ENCODE assay signal across 26 mouse cellular contexts in genomic region chr2:128930704-128931103, GRCm38 (mm10).
"Had no signal": no experiment of that assay in that cellular context is flagged by ENCODE, and none has a peak within 500 bp of the region (broad histone marks: within the 10 kb centered on the region; RNA-seq: fewer than 3 reads in every experiment).

No protein-coding gene starts in this region.

- H3K27ac ChIP-seq: gastrocnemius, adult 2 months; heart, embryonic 10.5 days; hindbrain, embryonic 10.5 days; hindbrain, embryonic 12.5 days; hindbrain, embryonic 14.5 days; kidney, embryonic 15.5 days; kidney, postnatal 0 days; limb, embryonic 13.5 days; limb, embryonic 15.5 days; liver, embryonic 12.5 days had no signal

- H3K27me3 ChIP-seq: heart, embryonic 12.5 days; hindbrain, embryonic 12.5 days; kidney, embryonic 15.5 days; limb, embryonic 13.5 days; limb, embryonic 15.5 days; liver, embryonic 12.5 days had no signal

- H3K4me3 ChIP-seq: gastrocnemius, adult 2 months; heart, embryonic 10.5 days; heart, embryonic 12.5 days; hindbrain, embryonic 10.5 days; hindbrain, embryonic 12.5 days; kidney, embryonic 15.5 days; limb, embryonic 13.5 days; limb, embryonic 15.5 days; liver, embryonic 12.5 days had no signal

- H3K9me3 ChIP-seq: heart, embryonic 10.5 days; heart, embryonic 12.5 days; hindbrain, embryonic 10.5 days; hindbrain, embryonic 12.5 days; kidney, embryonic 15.5 days; limb, embryonic 13.5 days; limb, embryonic 15.5 days; liver, embryonic 12.5 days had no signal

- ATAC-seq: hindbrain, embryonic 16.5 days; inflammation-experienced regulatory T-cells, adult 6 months; liver, embryonic 12.5 days had no signal

- H3K4me1 ChIP-seq: heart, embryonic 10.5 days; heart, embryonic 12.5 days; hindbrain, embryonic 10.5 days; hindbrain, embryonic 12.5 days; kidney, embryonic 15.5 days; limb, embryonic 13.5 days; limb, embryonic 15.5 days; liver, embryonic 12.5 days had no signal

- H3K4me2 ChIP-seq: heart, embryonic 12.5 days; hindbrain, embryonic 12.5 days; hindbrain, embryonic 14.5 days; kidney, embryonic 15.5 days; limb, embryonic 13.5 days; limb, embryonic 15.5 days; liver, embryonic 12.5 days had no signal

- H3K9ac ChIP-seq: heart, embryonic 12.5 days; hindbrain, embryonic 12.5 days; hindbrain, embryonic 14.5 days; kidney, embryonic 15.5 days; limb, embryonic 13.5 days; limb, embryonic 15.5 days; liver, embryonic 12.5 days had no signal

- DNase-seq: gastrocnemius, adult 2 months; gastrocnemius, postnatal 10 days; gastrocnemius, postnatal 25 days; heart, adult 18-20 months; heart, postnatal 10 days; heart, postnatal 4 days; kidney, adult 11 months; kidney, adult 2 months; kidney, adult 9 months; kidney, postnatal 14 days; kidney, postnatal 36 days; layer of hippocampus, adult 9-11 months; layer of hippocampus, postnatal 36 days; left cerebral cortex, postnatal 4 days had no signal
